Mouse (Mus musculus): ENCODE data around the gene Cyyr1. TPM values are rescaled to one million over a fixed set of nuclear protein-coding genes. Genes with fewer than 3 reads are reported as not detected.
A peak's percentile ranks its signal among the peaks of the same experiment; 100 is the strongest.

The Cyyr1 gene
- polyA plus RNA-seq, 1 experiment: 0.02 TPM

DNA sequence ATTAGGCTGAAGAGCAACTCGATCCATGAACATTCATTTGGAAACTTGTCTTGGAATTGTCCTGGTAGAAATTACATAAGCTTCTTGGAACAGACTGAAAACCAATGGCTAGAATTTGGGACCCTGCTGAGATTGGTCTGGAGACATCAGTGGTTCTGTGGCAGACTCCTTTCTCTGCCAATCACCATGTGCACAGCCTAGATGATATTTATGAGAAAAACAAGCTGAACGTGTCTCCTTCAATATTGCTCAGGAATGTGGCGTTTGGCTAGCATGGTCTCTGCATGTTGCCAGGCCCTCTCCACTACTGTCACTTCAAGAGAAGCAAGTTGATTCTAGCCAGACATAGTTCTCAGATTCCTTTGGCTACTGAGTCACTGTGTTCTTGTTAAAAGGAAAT lies 107.4 kb downstream of the Cyyr1 start:
- TF ChIP-seq TCF3 (IDR thresholded peaks at IDR 0.05; ENCODE audit: insufficient read length, low read depth) (no peak), POLR2AphosphoS2 (IDR thresholded peaks at IDR 0.05; ENCODE audit: insufficient read length, low read depth) (no peak), REST (IDR thresholded peaks at IDR 0.05; ENCODE audit: insufficient read depth, insufficient read length) (no peak), MYOD1 (IDR thresholded peaks at IDR 0.05; ENCODE audit: control insufficient read depth in 1 of 3, insufficient read length in 2 of 3, low read depth in 2 of 3) (no peak), SRF (IDR thresholded peaks at IDR 0.05; ENCODE audit: control insufficient read depth, insufficient read length, low read depth) (no peak), E2F4 (IDR thresholded peaks at IDR 0.05; ENCODE audit: insufficient read depth) (no peak), TCF12 (IDR thresholded peaks at IDR 0.05; ENCODE audit: insufficient read depth, poor library complexity, severe bottlenecking) (no peak), USF1 (IDR thresholded peaks at IDR 0.05; ENCODE audit: low read depth) (no peak), POLR2A (IDR thresholded peaks at IDR 0.05; ENCODE audit: insufficient read length, low read depth) (no peak), MYOG (IDR thresholded peaks at IDR 0.05; ENCODE audit: control insufficient read depth in 1 of 3, insufficient read depth in 1 of 3, insufficient read length in 2 of 3, low read depth in 2 of 3) (no peak), CEBPB (IDR thresholded peaks at IDR 0.05; ENCODE audit: insufficient read depth, poor library complexity, severe bottlenecking) (no peak)
- Histone ChIP-seq H3K36me3 (ENCODE audit: control insufficient read depth, insufficient read depth) (no peaks in the 10 kb centered on the region), H3K27me3 (ENCODE audit: control insufficient read depth, insufficient read depth, insufficient read length) (no peaks in the 10 kb centered on the region), H3K4me2 (ENCODE audit: low read depth) (no peak overlapping the region), H3K79me2 (ENCODE audit: control insufficient read depth, insufficient read depth) (no peaks in the 10 kb centered on the region), H3ac (ENCODE audit: control insufficient read depth, insufficient read length) (no peak overlapping the region), H3K4me3 (no peak overlapping the region)

DNA sequence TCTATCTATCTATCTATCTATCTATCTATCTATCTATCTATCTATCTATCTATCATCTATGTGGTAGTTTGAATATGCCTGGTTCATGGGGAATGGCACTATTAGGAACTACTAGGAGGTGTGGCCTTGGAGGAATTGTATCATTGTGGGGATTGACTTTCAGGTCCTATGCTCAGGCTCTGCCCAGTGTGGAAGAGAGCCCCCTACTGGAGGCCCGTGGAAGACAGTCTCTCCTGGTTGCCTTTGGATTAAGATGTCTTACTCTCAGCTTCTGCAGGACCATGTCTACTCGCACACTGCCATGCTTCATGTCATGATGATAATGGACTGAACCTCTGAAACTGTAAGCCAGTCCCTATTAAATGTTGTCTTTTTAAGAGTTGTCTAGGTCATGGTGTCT lies 117.8 kb downstream of the Cyyr1 start:
- Histone ChIP-seq H3K27me3 (ENCODE audit: control insufficient read depth, insufficient read depth, insufficient read length) (no peaks in the 10 kb centered on the region), H3ac (ENCODE audit: control insufficient read depth, insufficient read length) (no peak overlapping the region), H3K4me2 (ENCODE audit: low read depth) (no peak overlapping the region), H3K36me3 (ENCODE audit: control insufficient read depth, insufficient read depth) (no peaks in the 10 kb centered on the region), H3K79me2 (ENCODE audit: control insufficient read depth, insufficient read depth) (no peaks in the 10 kb centered on the region), H3K4me3 (no peak overlapping the region)
- TF ChIP-seq USF1 (IDR thresholded peaks at IDR 0.05; ENCODE audit: low read depth) (no peak), TCF12 (IDR thresholded peaks at IDR 0.05; ENCODE audit: insufficient read depth, poor library complexity, severe bottlenecking) (no peak), POLR2A (IDR thresholded peaks at IDR 0.05; ENCODE audit: insufficient read length, low read depth) (no peak), E2F4 (IDR thresholded peaks at IDR 0.05; ENCODE audit: insufficient read depth) (no peak), SRF (IDR thresholded peaks at IDR 0.05; ENCODE audit: control insufficient read depth, insufficient read length, low read depth) (no peak), MYOD1 (IDR thresholded peaks at IDR 0.05; ENCODE audit: control insufficient read depth in 1 of 3, insufficient read length in 2 of 3, low read depth in 2 of 3) (no peak), TCF3 (IDR thresholded peaks at IDR 0.05; ENCODE audit: insufficient read length, low read depth) (no peak), MAX (IDR thresholded peaks at IDR 0.05; ENCODE audit: low read depth) (no peak), REST (IDR thresholded peaks at IDR 0.05; ENCODE audit: insufficient read depth, insufficient read length) (no peak), MYOG (IDR thresholded peaks at IDR 0.05; ENCODE audit: control insufficient read depth in 1 of 3, insufficient read depth in 1 of 3, insufficient read length in 2 of 3, low read depth in 2 of 3) (no peak)

DNA sequence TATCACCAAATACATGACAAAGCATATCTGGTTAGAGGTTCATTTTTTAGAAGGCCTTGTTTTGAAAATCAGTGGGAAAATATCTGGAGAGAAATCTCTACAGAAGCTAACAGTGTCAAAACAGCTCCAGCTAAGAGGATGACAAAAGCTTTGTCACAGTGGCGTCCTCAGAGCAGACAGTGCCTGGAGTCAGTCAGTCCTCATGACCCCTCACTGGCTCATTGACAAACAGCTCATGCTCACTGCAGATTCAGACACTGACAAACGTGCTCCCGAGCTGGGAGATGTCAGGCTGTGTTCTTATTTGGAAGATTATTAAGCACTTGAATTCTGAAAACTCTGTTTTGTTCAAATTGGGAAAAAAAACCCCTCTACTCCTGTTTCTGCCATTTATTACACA lies 124.0 kb downstream of the Cyyr1 start:
- no peak for TF ChIP-seq TCF3 (IDR thresholded peaks at IDR 0.05; ENCODE audit: insufficient read length, low read depth)
- TF ChIP-seq POLR2A (IDR thresholded peaks at IDR 0.05; ENCODE audit: insufficient read length, low read depth): no peak
- no peak for TF ChIP-seq SRF (IDR thresholded peaks at IDR 0.05; ENCODE audit: control insufficient read depth, insufficient read length, low read depth)
- TF ChIP-seq POLR2AphosphoS2 (IDR thresholded peaks at IDR 0.05; ENCODE audit: insufficient read length, low read depth): no peak
- TF ChIP-seq USF1 (IDR thresholded peaks at IDR 0.05; ENCODE audit: low read depth): no peak
- TF ChIP-seq REST (IDR thresholded peaks at IDR 0.05; ENCODE audit: insufficient read depth, insufficient read length): no peak
- TF ChIP-seq MAX (IDR thresholded peaks at IDR 0.05; ENCODE audit: low read depth): no peak
- TF ChIP-seq TCF12 (IDR thresholded peaks at IDR 0.05; ENCODE audit: insufficient read depth, poor library complexity, severe bottlenecking): no peak

DNA sequence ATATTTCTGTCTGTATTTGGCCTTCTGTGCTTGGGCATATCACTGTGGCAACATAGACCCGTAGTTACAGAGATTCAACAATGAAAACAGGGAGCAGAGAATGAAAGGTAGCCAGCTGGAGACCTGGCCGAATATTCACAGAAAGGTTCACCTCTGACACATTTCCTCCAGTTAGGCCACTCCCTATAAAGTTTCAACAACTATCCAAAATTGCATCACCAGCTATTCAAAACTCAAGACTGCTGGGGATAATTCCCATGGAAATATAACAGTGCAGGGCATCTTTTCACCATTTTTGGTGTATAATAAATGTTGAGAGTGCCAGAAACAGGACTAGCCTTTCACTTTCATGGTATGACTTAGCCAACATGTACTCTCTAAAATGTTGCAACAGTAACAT lies 130.3 kb downstream of the Cyyr1 start:
- Histone ChIP-seq H3K4me2 (ENCODE audit: low read depth) (peak overlapping the region; percentile 40), H3ac (ENCODE audit: control insufficient read depth, insufficient read length) (no peak overlapping the region), H3K4me3 (no peak overlapping the region), H3K36me3 (ENCODE audit: control insufficient read depth, insufficient read depth) (no peaks in the 10 kb centered on the region), H3K79me2 (ENCODE audit: control insufficient read depth, insufficient read depth) (no peaks in the 10 kb centered on the region), H3K27me3 (ENCODE audit: control insufficient read depth, insufficient read depth, insufficient read length) (no peaks in the 10 kb centered on the region)
- TF ChIP-seq CEBPB (IDR thresholded peaks at IDR 0.05; ENCODE audit: insufficient read depth, poor library complexity, severe bottlenecking): peak; percentile 67; the same call in 1 of the 2 replicates
- no peak for TF ChIP-seq MYOG (IDR thresholded peaks at IDR 0.05; ENCODE audit: control insufficient read depth in 1 of 3, insufficient read depth in 1 of 3, insufficient read length in 2 of 3, low read depth in 2 of 3)
- no peak for TF ChIP-seq MYOD1 (IDR thresholded peaks at IDR 0.05; ENCODE audit: control insufficient read depth in 1 of 3, insufficient read length in 2 of 3, low read depth in 2 of 3)

More for the DNA sequence above, 124.0 kb downstream of the Cyyr1 start:
- no peaks in the 10 kb centered on the region for H3K27me3 ChIP-seq (ENCODE audit: control insufficient read depth, insufficient read depth, insufficient read length)
- H3K4me3 ChIP-seq: no peak overlapping the region
- no peak overlapping the region for H3ac ChIP-seq (ENCODE audit: control insufficient read depth, insufficient read length)
- no peaks in the 10 kb centered on the region for H3K36me3 ChIP-seq (ENCODE audit: control insufficient read depth, insufficient read depth)
- H3K79me2 ChIP-seq (ENCODE audit: control insufficient read depth, insufficient read depth): no peaks in the 10 kb centered on the region
- no peak overlapping the region for H3K4me2 ChIP-seq (ENCODE audit: low read depth)

DNA sequence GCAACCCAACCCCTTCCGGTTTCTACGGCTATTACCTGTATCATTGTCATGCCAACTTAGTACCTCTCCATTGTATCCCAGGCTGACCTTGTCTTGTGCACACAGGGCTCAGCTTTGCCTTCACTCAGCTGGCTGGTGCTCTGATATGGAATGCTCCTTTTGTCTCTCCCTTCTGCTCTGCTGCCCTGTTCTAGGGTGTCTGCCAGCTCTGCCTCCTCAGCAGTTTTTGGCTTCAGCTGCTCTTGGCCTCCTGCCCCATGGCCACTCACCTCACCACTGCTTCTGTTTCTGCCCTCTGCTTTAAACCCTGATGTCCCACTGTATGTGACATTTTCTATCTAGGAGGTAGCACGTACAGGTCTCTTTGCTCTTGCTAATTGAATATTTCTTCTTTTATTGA lies 137.8 kb downstream of the Cyyr1 start:
- no peak for TF ChIP-seq CEBPB (IDR thresholded peaks at IDR 0.05; ENCODE audit: insufficient read depth, poor library complexity, severe bottlenecking)
- TF ChIP-seq MYOD1 (IDR thresholded peaks at IDR 0.05; ENCODE audit: control insufficient read depth in 1 of 3, insufficient read length in 2 of 3, low read depth in 2 of 3): no peak
- TF ChIP-seq E2F4 (IDR thresholded peaks at IDR 0.05; ENCODE audit: insufficient read depth): no peak
- no peak for TF ChIP-seq USF1 (IDR thresholded peaks at IDR 0.05; ENCODE audit: low read depth)
- TF ChIP-seq REST (IDR thresholded peaks at IDR 0.05; ENCODE audit: insufficient read depth, insufficient read length): no peak
- TF ChIP-seq POLR2AphosphoS2 (IDR thresholded peaks at IDR 0.05; ENCODE audit: insufficient read length, low read depth): no peak
- no peak for TF ChIP-seq TCF3 (IDR thresholded peaks at IDR 0.05; ENCODE audit: insufficient read length, low read depth)
- no peak for TF ChIP-seq TCF12 (IDR thresholded peaks at IDR 0.05; ENCODE audit: insufficient read depth, poor library complexity, severe bottlenecking)
- TF ChIP-seq MYOG (IDR thresholded peaks at IDR 0.05; ENCODE audit: control insufficient read depth in 1 of 3, insufficient read depth in 1 of 3, insufficient read length in 2 of 3, low read depth in 2 of 3): no peak
- TF ChIP-seq SRF (IDR thresholded peaks at IDR 0.05; ENCODE audit: control insufficient read depth, insufficient read length, low read depth): no peak
- Histone ChIP-seq H3K36me3 (ENCODE audit: control insufficient read depth, insufficient read depth) (no peaks in the 10 kb centered on the region), H3K79me2 (ENCODE audit: control insufficient read depth, insufficient read depth) (no peaks in the 10 kb centered on the region), H3K27me3 (ENCODE audit: control insufficient read depth, insufficient read depth, insufficient read length) (no peaks in the 10 kb centered on the region), H3K4me3 (no peak overlapping the region), H3K4me2 (ENCODE audit: low read depth) (no peak overlapping the region), H3ac (ENCODE audit: control insufficient read depth, insufficient read length) (no peak overlapping the region)
